Mouse (Mus musculus) kidney, embryonic 14.5 days (tissue): ENCODE data around the gene Slc27a1. TPM values are rescaled to one million over a fixed set of nuclear protein-coding genes. Genes with fewer than 3 reads are reported as not detected.

Source experiments
- ATAC-seq: fragments of 200-750 bp; cut with Nextera tagmentation; 2 replicates; pipeline ENCODE4 v1.8.0; 2017; ENCODE audit warnings: moderate number of reproducible peaks, mild to moderate bottlenecking, moderate TSS enrichment, moderate library complexity; ENCODE audit not compliant: low FRiP score, low TSS enrichment
- H3K27ac ChIP-seq: fragments of 300-500 bp; sonication (generic); 2 replicates; pipeline ENCODE4 v1.5.1; 2014; ENCODE audit warnings: low read depth, mild to moderate bottlenecking, low read length, moderate library complexity, mixed read lengths
- H3K27me3 ChIP-seq: fragments of 300-500 bp; sonication (generic); 2 replicates; pipeline ENCODE4 v1.6.1; 2014; ENCODE audit warnings: mild to moderate bottlenecking, low read length; ENCODE audit not compliant: control insufficient read depth, insufficient read depth
- H3K36me3 ChIP-seq: fragments of 300-500 bp; sonication (generic); 2 replicates; pipeline ENCODE4 v1.6.1; 2014; ENCODE audit warnings: low read length, mixed read lengths; ENCODE audit not compliant: control insufficient read depth, insufficient read depth
- H3K4me1 ChIP-seq: fragments of 300-500 bp; sonication (generic); 2 replicates; pipeline ENCODE4 v1.6.1; 2014; ENCODE audit warnings: low read length, mixed read lengths; ENCODE audit not compliant: control insufficient read depth, insufficient read depth
- H3K4me2 ChIP-seq: fragments of 300-500 bp; sonication (generic); replicated peaks from 2 replicates; pipeline ENCODE4 v1.6.1; 2014; ENCODE audit warnings: low read depth, mild to moderate bottlenecking, low read length
- H3K4me3 ChIP-seq: fragments of 300-500 bp; sonication (generic); 2 replicates; pipeline ENCODE4 v1.5.1; 2014; ENCODE audit warnings: mild to moderate bottlenecking, low read length
- H3K9ac ChIP-seq: fragments of 300-500 bp; sonication (generic); 2 replicates; pipeline ENCODE4 v1.6.1; 2014; ENCODE audit warnings: low read depth, mild to moderate bottlenecking, low read length, moderate library complexity
- H3K9me3 ChIP-seq: fragments of 300-500 bp; sonication (generic); 2 replicates; pipeline ENCODE4 v1.6.1; 2016; ENCODE audit warnings: low read length; ENCODE audit not compliant: control insufficient read depth
- WGBS: fragments of 180-500 bp; shearing (Covaris S2); extraction: QIAGEN DNeasy Blood & Tissue Kit; methylation state at CpG from one replicate; pipeline ENCODE4 v1.1.7; 2014; 5-methylcytosine and 5-hydroxymethylcytosine counted together
- polyA plus RNA-seq: library from polyadenylated mRNA; unstranded; fragments of >200 nt; fragmentation: Nextera tagmentation; extraction: Ambion mirVana; gene quantifications from 2 replicates; pipeline ENCODE4 v1.2.1, GENCODE M21; 2014

Gene Slc27a1
- polyA plus RNA-seq, 1 experiment from 2014 or later: 30.9 TPM

GRCm38 (mm10) chr8:71572077-71572476, 3.4 kb downstream of the Slc27a1 start:
- peaks cover 21% of the 10 kb centered on the region; the same call in 1 of the 2 replicates for H3K4me1 ChIP-seq
- no peaks in the 10 kb centered on the region for H3K27me3 ChIP-seq
- H3K36me3 ChIP-seq: no peaks in the 10 kb centered on the region
- H3K9me3 ChIP-seq: no peaks in the 10 kb centered on the region
- no peak for ATAC-seq
- H3K27ac ChIP-seq: no peak overlapping the region
- no peak overlapping the region for H3K4me3 ChIP-seq
- 90% methylated on average over 2 of the region's 2 CpGs for WGBS
- no peak overlapping the region for H3K9ac ChIP-seq
- no peak overlapping the region for H3K4me2 ChIP-seq

GRCm38 (mm10) chr8:71572847-71573633, 4.4 kb downstream of the Slc27a1 start:
- 77% methylated on average over 9 of the region's 9 CpGs for WGBS
- peaks cover 21% of the 10 kb centered on the region; the same call in 1 of the 2 replicates for H3K4me1 ChIP-seq
- H3K9ac ChIP-seq: no peak overlapping the region
- H3K27me3 ChIP-seq: no peaks in the 10 kb centered on the region
- no peak overlapping the region for H3K4me2 ChIP-seq
- H3K4me3 ChIP-seq: no peak overlapping the region
- no peaks in the 10 kb centered on the region for H3K9me3 ChIP-seq
- H3K27ac ChIP-seq: no peak overlapping the region
- ATAC-seq: no peak
- no peaks in the 10 kb centered on the region for H3K36me3 ChIP-seq

- H3K4me2 ChIP-seq: no peak overlapping the region
- H3K36me3 ChIP-seq: no peaks in the 10 kb centered on the region
- H3K27ac ChIP-seq: no peak overlapping the region
- ATAC-seq: no peak
- 80% methylated on average over 7 of the region's 7 CpGs for WGBS
- H3K27me3 ChIP-seq: no peaks in the 10 kb centered on the region
- peaks cover 7% of the 10 kb centered on the region; the same call in 1 of the 2 replicates for H3K4me1 ChIP-seq
- no peak overlapping the region for H3K9ac ChIP-seq
- no peaks in the 10 kb centered on the region for H3K9me3 ChIP-seq
- H3K4me3 ChIP-seq: no peak overlapping the region
These were observed 5.7 kb downstream of the Slc27a1 start for GRCm38 (mm10) chr8:71574426-71574825.

GRCm38 (mm10) chr8:71575020-71575419, 6.3 kb downstream of the Slc27a1 start:
- Histone ChIP-seq H3K4me1 (peaks cover 7% of the 10 kb centered on the region; the same call in 1 of the 2 replicates), H3K27ac (no peak overlapping the region), H3K4me2 (no peak overlapping the region), H3K36me3 (no peaks in the 10 kb centered on the region), H3K9me3 (no peaks in the 10 kb centered on the region), H3K27me3 (no peaks in the 10 kb centered on the region), H3K9ac (no peak overlapping the region), H3K4me3 (no peak overlapping the region)
- no peak for ATAC-seq
- 61% methylated on average over 1 of the region's 1 CpGs for WGBS

- 74% methylated on average over 4 of the region's 4 CpGs for WGBS
- no peak for ATAC-seq
- Histone ChIP-seq H3K4me2 (no peak overlapping the region), H3K9ac (no peak overlapping the region), H3K27me3 (no peaks in the 10 kb centered on the region), H3K36me3 (no peaks in the 10 kb centered on the region), H3K4me3 (no peak overlapping the region), H3K4me1 (no peaks in the 10 kb centered on the region), H3K9me3 (no peaks in the 10 kb centered on the region), H3K27ac (no peak overlapping the region)
These were observed 9.2 kb downstream of the Slc27a1 start for GRCm38 (mm10) chr8:71577856-71578387.

GRCm38 (mm10) chr8:71579009-71579408, 10.3 kb downstream of the Slc27a1 start:
- Histone ChIP-seq H3K27ac (no peak overlapping the region), H3K4me2 (no peak overlapping the region), H3K4me3 (no peak overlapping the region), H3K36me3 (no peaks in the 10 kb centered on the region), H3K9ac (no peak overlapping the region), H3K9me3 (no peaks in the 10 kb centered on the region), H3K27me3 (no peaks in the 10 kb centered on the region), H3K4me1 (no peaks in the 10 kb centered on the region)
- WGBS: 69% methylated on average over 1 of the region's 1 CpGs
- no peak for ATAC-seq

GRCm38 (mm10) chr8:71579476-71579875, 10.8 kb downstream of the Slc27a1 start:
- ATAC-seq: no peak
- H3K4me3 ChIP-seq: no peak overlapping the region
- no peaks in the 10 kb centered on the region for H3K4me1 ChIP-seq
- no peak overlapping the region for H3K4me2 ChIP-seq
- H3K9ac ChIP-seq: no peak overlapping the region
- 90% methylated on average over 14 of the region's 14 CpGs for WGBS
- H3K9me3 ChIP-seq: no peaks in the 10 kb centered on the region
- peaks cover 3% of the 10 kb centered on the region; the same call in 1 of the 2 replicates for H3K36me3 ChIP-seq
- H3K27me3 ChIP-seq: no peaks in the 10 kb centered on the region
- H3K27ac ChIP-seq: no peak overlapping the region

- WGBS: 51% methylated on average over 9 of the region's 9 CpGs
- H3K27ac ChIP-seq: no peak overlapping the region
- no peaks in the 10 kb centered on the region for H3K4me1 ChIP-seq
- ATAC-seq: no peak
- peaks cover 8% of the 10 kb centered on the region; the same call in 1 of the 2 replicates for H3K36me3 ChIP-seq
- no peak overlapping the region for H3K9ac ChIP-seq
- H3K4me3 ChIP-seq: no peak overlapping the region
- no peaks in the 10 kb centered on the region for H3K27me3 ChIP-seq
- H3K4me2 ChIP-seq: no peak overlapping the region
- no peaks in the 10 kb centered on the region for H3K9me3 ChIP-seq
These were observed 11.5 kb downstream of the Slc27a1 start for GRCm38 (mm10) chr8:71580201-71580600.

- Histone ChIP-seq H3K36me3 (peaks cover 19% of the 10 kb centered on the region; the same call in 1 of the 2 replicates), H3K4me2 (no peak overlapping the region), H3K9me3 (no peaks in the 10 kb centered on the region), H3K9ac (no peak overlapping the region), H3K4me3 (no peak overlapping the region), H3K27me3 (no peaks in the 10 kb centered on the region), H3K27ac (no peak overlapping the region), H3K4me1 (peaks cover 5% of the 10 kb centered on the region)
- no peak for ATAC-seq
- 71% methylated on average over 2 of the region's 2 CpGs for WGBS
These were observed 18.2 kb downstream of the Slc27a1 start for GRCm38 (mm10) chr8:71586891-71587290.
